Mouse (Mus musculus): ENCODE data around the gene Tespa1.
"Not testable (repeated sequence)": the region's sequence is repeated elsewhere in the genome, so short reads cannot be mapped to it uniquely, and the experiment has no call there.

Gene Tespa1

DNA sequence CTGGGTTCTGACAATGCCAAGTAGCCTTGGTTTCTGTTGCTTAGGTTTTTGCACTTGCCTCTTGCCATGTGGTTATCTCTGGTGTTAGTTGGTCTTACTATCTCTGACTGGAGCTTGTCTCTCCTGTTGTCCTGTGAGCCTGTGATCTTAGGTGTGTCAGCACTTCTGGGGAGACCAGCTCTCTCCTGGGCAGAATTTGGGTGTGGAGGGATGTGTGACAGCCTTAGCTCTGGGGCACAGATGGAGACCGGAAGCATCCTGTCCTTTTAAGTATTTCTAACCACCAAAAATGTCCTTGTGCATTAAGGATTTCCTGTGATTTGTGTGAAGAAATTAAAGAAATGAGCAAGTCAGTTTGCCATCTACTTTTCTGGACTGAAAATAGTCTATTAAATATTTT lies 21.4 kb downstream of the Tespa1 start:
- in situ Hi-C loops (cut with MboI, MseI), result no loop called here

- in situ Hi-C loops (cut with MboI, MseI), result loop anchor here (10.0 kb wide), 2 partner anchors 49 to 139 kb away; no protein-coding TSS in a partner anchor
These were observed 40.9 kb downstream of the Tespa1 start for GRCm38 (mm10) chr10:130363438-130364164.

DNA sequence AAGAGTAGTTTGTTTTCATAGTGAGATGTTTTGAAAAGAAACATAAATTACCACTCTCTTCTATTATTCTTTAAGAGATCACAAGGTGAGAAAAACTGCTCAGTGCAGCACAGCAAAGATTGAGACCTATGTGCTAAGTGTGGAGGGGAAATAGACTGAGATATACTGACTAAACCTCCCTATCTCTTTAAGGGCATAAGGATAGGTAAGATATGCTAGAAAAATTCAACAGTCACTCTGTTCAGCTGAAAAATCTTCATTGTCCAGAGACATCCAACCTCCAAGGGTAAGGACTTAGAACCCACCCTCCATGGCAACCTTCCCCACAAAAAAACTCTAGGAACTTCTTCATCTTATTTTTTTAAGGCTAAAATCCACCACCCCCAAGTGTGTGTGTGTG lies 42.1 kb downstream of the Tespa1 start:
- in situ Hi-C loops (cut with MboI, MseI), result loop anchor here (10.0 kb wide), 2 partner anchors 50 to 140 kb away; no protein-coding TSS in a partner anchor

- in situ Hi-C loops (cut with MboI, MseI), result loop anchor here (10.0 kb wide), 2 partner anchors 54 to 144 kb away; no protein-coding TSS in a partner anchor
These were observed 45.7 kb downstream of the Tespa1 start for GRCm38 (mm10) chr10:130368384-130368783.

DNA sequence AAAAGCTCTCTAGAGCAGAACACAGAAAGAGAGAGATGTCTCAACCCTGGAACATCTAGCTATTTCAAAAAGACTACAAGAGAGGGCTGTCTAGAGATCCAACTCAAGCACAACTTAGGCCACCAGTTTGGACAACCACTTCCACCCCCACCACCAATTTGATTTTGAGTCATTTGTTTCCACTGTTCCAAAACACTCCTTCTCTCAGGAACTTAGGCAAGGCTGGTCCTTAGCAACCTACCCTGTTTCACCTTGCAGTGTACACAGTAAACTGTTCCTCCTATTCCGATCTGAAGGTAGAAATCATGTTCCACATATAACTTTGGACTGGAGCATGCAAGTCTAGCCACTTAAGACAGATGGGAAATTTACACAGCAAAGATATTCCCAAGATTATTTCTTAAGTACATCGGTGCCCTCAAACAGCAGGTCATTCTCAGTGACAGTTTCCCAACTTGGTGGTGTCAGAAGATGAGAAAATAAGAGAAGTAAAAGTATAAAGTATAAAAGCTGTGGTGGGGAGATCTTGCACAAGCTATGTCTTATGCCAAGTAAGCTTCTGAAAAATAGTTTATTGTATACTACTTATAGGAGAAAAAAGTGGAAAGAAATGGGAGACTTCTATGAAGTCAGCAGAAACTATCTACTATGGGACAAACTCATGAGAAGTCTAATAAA lies 47.5 kb downstream of the Tespa1 start:
- in situ Hi-C loops (cut with MboI, MseI), result no loop called here

- in situ Hi-C loops (cut with MboI, MseI), result no loop called here
These were observed 49.0 kb downstream of the Tespa1 start for GRCm38 (mm10) chr10:130371644-130372043.

GRCm38 (mm10) chr10:130372491-130373173 lies 50.0 kb downstream of the Tespa1 start:
- in situ Hi-C loops (cut with MboI, MseI), result no loop called here

- in situ Hi-C loops (cut with MboI, MseI), result no loop called here
These were observed 52.5 kb downstream of the Tespa1 start for GRCm38 (mm10) chr10:130375145-130375544.

DNA sequence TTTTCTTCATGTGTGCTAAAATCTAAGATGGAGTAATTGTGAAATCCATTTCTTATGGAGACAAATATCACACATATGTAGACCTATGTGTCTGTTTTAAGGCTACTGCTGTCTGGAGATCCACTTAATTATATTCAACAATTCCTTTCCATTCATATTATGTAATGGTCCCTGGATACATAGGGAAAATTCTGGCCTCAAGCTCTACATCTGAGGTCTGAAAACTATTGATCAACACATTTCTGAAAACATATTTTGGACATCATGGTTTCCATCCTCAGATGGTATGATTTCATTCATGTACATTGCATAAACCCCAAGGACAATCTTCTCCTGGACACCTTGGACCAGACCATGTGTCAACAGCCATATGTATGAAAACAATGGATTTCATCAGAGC lies 71.6 kb downstream of the Tespa1 start, which contains the start of gene Vmn2r84:
Gene Vmn2r84, minus strand, starts transcription at position 101 of the 400 bp plus-strand sequence.
- in situ Hi-C loops (cut with MboI, MseI), result no loop called here

GRCm38 (mm10) chr10:130412167-130412698 lies 89.6 kb downstream of the Tespa1 start:
- in situ Hi-C loops (cut with MboI, MseI), result not testable (repeated sequence)

All from regulatory T cell (primary cell).